Mouse (Mus musculus): Measurements from ENCODE around the gene Aox1.

- no peak for TF ChIP-seq CTCF (IDR thresholded peaks at IDR 0.05; ENCODE audit: control insufficient read depth, insufficient read depth, insufficient replicate concordance, low read depth, low read length)
- TF ChIP-seq POLR2A (IDR thresholded peaks at IDR 0.05; ENCODE audit: control insufficient read depth, low read depth, low read length), result no peak
Measured at GRCm38 (mm10) chr1:58114666-58115375, 85.1 kb downstream of the Aox1 start.
